Mouse (Mus musculus) MEL (cell line): ENCODE measurements around the gene Arcn1. TPM values are rescaled to one million over a fixed set of nuclear protein-coding genes. Genes with fewer than 3 reads are reported as not detected.

Experiments used
- DNase-seq: peaks from one replicate; pipeline ENCODE4 v3.0.0; 2011; ENCODE audit warnings: low read depth, low spot score
- H3K27ac ChIP-seq: 2 replicates; pipeline ENCODE4 v1.5.1; 2012; ENCODE audit warnings: low read depth, mild to moderate bottlenecking, control low read depth, low read length, moderate library complexity; ENCODE audit not compliant: control insufficient read depth
- H3K27me3 ChIP-seq, 2 experiments: fragments of 150-350 bp in 1 of 2; sonication (generic) in 1 of 2; 2 replicates each; pipeline ENCODE4 v1.6.1; 2012; ENCODE audit warnings: low read length in 2 of 2, mild to moderate bottlenecking in 2 of 2, improper control_type of control experiment in 1 of 2, moderate library complexity in 1 of 2; ENCODE audit not compliant: insufficient read depth in 2 of 2, control insufficient read depth in 1 of 2
- H3K36me3 ChIP-seq, 2 experiments: 2 replicates each; pipeline ENCODE4 v1.6.1; 2012 to 2014; ENCODE audit warnings: low read length in 2 of 2, improper control_type of control experiment in 1 of 2, inconsistent platforms in 1 of 2, mild to moderate bottlenecking in 1 of 2; ENCODE audit not compliant: insufficient read depth in 2 of 2, control insufficient read depth in 1 of 2
- H3K4me1 ChIP-seq, 2 experiments: fragments of 150-350 bp in 1 of 2; sonication (generic) in 1 of 2; 2 replicates each; pipeline ENCODE4 v1.6.1; 2012; ENCODE audit warnings: low read length in 2 of 2, improper control_type of control experiment in 1 of 2, mild to moderate bottlenecking in 1 of 2; ENCODE audit not compliant: insufficient read depth in 2 of 2, control insufficient read depth in 1 of 2
- H3K4me3 ChIP-seq, 2 experiments: fragments of 150-350 bp in 1 of 2; sonication (generic) in 1 of 2; 2 replicates each; pipeline ENCODE4 v1.5.1; 2012; ENCODE audit warnings: low read depth in 2 of 2, low read length in 2 of 2, mild to moderate bottlenecking in 2 of 2, moderate library complexity in 2 of 2, control low read depth in 1 of 2, improper control_type of control experiment in 1 of 2; ENCODE audit not compliant: control insufficient read depth in 1 of 2, insufficient read depth in 1 of 2
- H3K79me2 ChIP-seq: 2 replicates; pipeline ENCODE4 v1.6.1; 2012; ENCODE audit warnings: mild to moderate bottlenecking, low read length, moderate library complexity; ENCODE audit not compliant: control insufficient read depth, poor library complexity, insufficient read depth
- H3K9ac ChIP-seq: 2 replicates; pipeline ENCODE4 v1.6.1; 2012; ENCODE audit warnings: low read depth, mild to moderate bottlenecking, control low read depth, low read length, moderate library complexity; ENCODE audit not compliant: control insufficient read depth, poor library complexity, severe bottlenecking
- H3K9me3 ChIP-seq: fragments of 150-350 bp; sonication (generic); replicated peaks from 2 replicates; pipeline ENCODE4 v1.6.1; 2012; ENCODE audit warnings: mild to moderate bottlenecking, low read length, improper control_type of control experiment, moderate library complexity; ENCODE audit not compliant: insufficient read depth
- BHLHE40 ChIP-seq: IDR thresholded peaks from 2 replicates; pipeline ENCODE4 v1.6.1; 2012; ENCODE audit warnings: low read depth, mild to moderate bottlenecking, inconsistent platforms, low read length, improper control_type of control experiment, borderline replicate concordance
- CTCF ChIP-seq, 3 experiments: IDR thresholded peaks in 2 of 3; conservative IDR thresholded peaks in 1 of 3; 2 replicates each; pipeline ENCODE4 v1.5.1; 2011 to 2012; ENCODE audit warnings: low read length in 3 of 3, low read depth in 2 of 3, mild to moderate bottlenecking in 2 of 3, improper control_type of control experiment in 1 of 3, inconsistent platforms in 1 of 3, mixed read lengths in 1 of 3, moderate library complexity in 1 of 3; ENCODE audit not compliant: control insufficient read depth in 1 of 3, insufficient read depth in 1 of 3, poor library complexity in 1 of 3, severe bottlenecking in 1 of 3
- ELF1 ChIP-seq: IDR thresholded peaks from 2 replicates; pipeline ENCODE4 v1.6.1; 2014; ENCODE audit warnings: low read depth, mild to moderate bottlenecking, inconsistent platforms, low read length, improper control_type of control experiment, moderate library complexity
- ETS1 ChIP-seq: IDR thresholded peaks from 2 replicates; pipeline ENCODE4 v1.6.1; 2012; ENCODE audit warnings: low read depth, mild to moderate bottlenecking, inconsistent platforms, low read length, improper control_type of control experiment, moderate library complexity
- GABPA ChIP-seq: IDR thresholded peaks from 2 replicates; pipeline ENCODE4 v1.6.1; 2012; ENCODE audit warnings: low read depth, mild to moderate bottlenecking, inconsistent platforms, low read length, improper control_type of control experiment, moderate library complexity
- GATA1 ChIP-seq: IDR thresholded peaks from 2 replicates; pipeline ENCODE4 v1.6.1; 2011; ENCODE audit warnings: low read depth, low read length, improper control_type of control experiment
- JUND ChIP-seq: IDR thresholded peaks from 2 replicates; pipeline ENCODE4 v1.6.1; 2011; ENCODE audit warnings: low read depth, mild to moderate bottlenecking, improper control_type of control experiment, low read length
- MEF2A ChIP-seq: IDR thresholded peaks from 2 replicates; pipeline ENCODE4 v1.6.1; 2014; ENCODE audit warnings: low read depth, mild to moderate bottlenecking, inconsistent platforms, low read length, improper control_type of control experiment; ENCODE audit not compliant: poor library complexity, insufficient replicate concordance, severe bottlenecking; ENCODE audit errors: extremely low read depth
- MXI1 ChIP-seq: IDR thresholded peaks from 2 replicates; pipeline ENCODE4 v1.6.1; 2011; ENCODE audit warnings: mild to moderate bottlenecking, low read depth, low read length, improper control_type of control experiment
- NELFE ChIP-seq: IDR thresholded peaks from 2 replicates; pipeline ENCODE4 v1.6.1; 2011; ENCODE audit warnings: low read depth, low read length, improper control_type of control experiment
- NRF1 ChIP-seq: IDR thresholded peaks from 2 replicates; pipeline ENCODE4 v1.6.1; 2014; ENCODE audit warnings: low read depth, mild to moderate bottlenecking, inconsistent platforms, low read length, improper control_type of control experiment, moderate library complexity; ENCODE audit not compliant: poor library complexity, insufficient read depth, severe bottlenecking
- POLR2AphosphoS5 ChIP-seq: IDR thresholded peaks from 2 replicates; pipeline ENCODE4 v1.6.1; 2012; ENCODE audit warnings: low read depth, borderline replicate concordance, mild to moderate bottlenecking, inconsistent platforms, low read length, moderate library complexity, mixed read lengths
- RCOR1 ChIP-seq: IDR thresholded peaks from 2 replicates; pipeline ENCODE4 v1.6.1; 2012; ENCODE audit warnings: low read depth, mild to moderate bottlenecking, inconsistent platforms, low read length, improper control_type of control experiment
- TAL1 ChIP-seq: IDR thresholded peaks from 2 replicates; pipeline ENCODE4 v1.6.1; 2012; ENCODE audit warnings: mild to moderate bottlenecking, inconsistent platforms, low read length, moderate library complexity, mixed read lengths
- TCF12 ChIP-seq: IDR thresholded peaks from 2 replicates; pipeline ENCODE4 v1.6.1; 2014; ENCODE audit warnings: low read depth, mild to moderate bottlenecking, inconsistent platforms, low read length, improper control_type of control experiment, moderate library complexity
- UBTF ChIP-seq: IDR thresholded peaks from 2 replicates; pipeline ENCODE4 v1.6.1; 2012; ENCODE audit warnings: low read depth, mild to moderate bottlenecking, inconsistent platforms, low read length, improper control_type of control experiment, moderate library complexity, borderline replicate concordance; ENCODE audit not compliant: insufficient read depth
- USF1 ChIP-seq: IDR thresholded peaks from 2 replicates; pipeline ENCODE4 v1.6.1; 2014; ENCODE audit warnings: low read depth, mild to moderate bottlenecking, inconsistent platforms, low read length, improper control_type of control experiment, moderate library complexity
- USF2 ChIP-seq, 2 experiments: IDR thresholded peaks; 2 replicates each; pipeline ENCODE4 v1.6.1; 2011 to 2012; ENCODE audit warnings: improper control_type of control experiment in 2 of 2, low read length in 2 of 2, borderline replicate concordance in 1 of 2, inconsistent platforms in 1 of 2, low read depth in 1 of 2, mild to moderate bottlenecking in 1 of 2; ENCODE audit not compliant: insufficient read depth in 1 of 2
- ZKSCAN1 ChIP-seq: IDR thresholded peaks from 2 replicates; pipeline ENCODE4 v1.6.1; 2012; ENCODE audit warnings: low read depth, mild to moderate bottlenecking, inconsistent platforms, low read length, improper control_type of control experiment, moderate library complexity
- ZMIZ1 ChIP-seq: IDR thresholded peaks from 2 replicates; pipeline ENCODE4 v1.6.1; 2012; ENCODE audit warnings: low read depth, mild to moderate bottlenecking, inconsistent platforms, low read length, improper control_type of control experiment, moderate library complexity
- ZNF384 ChIP-seq: IDR thresholded peaks from 2 replicates; pipeline ENCODE4 v1.6.1; 2012; ENCODE audit warnings: low read depth, mild to moderate bottlenecking, inconsistent platforms, low read length, improper control_type of control experiment
- polyA plus RNA-seq, 2 experiments: library from polyadenylated mRNA; stranded (reverse) in 1 of 2; unstranded in 1 of 2; fragments of >175 nt in 1 of 2; fragments of >200 nt in 1 of 2; gene quantifications; 2 replicates each; pipeline versions ENCODE4 v1.2.1 to v1.2.4; 2012; ENCODE audit warnings: low replicate concordance in 2 of 2, low read depth in 1 of 2; ENCODE audit not compliant: insufficient read length in 2 of 2, insufficient read depth in 1 of 2, missing spikeins in 1 of 2
- total RNA-seq: library from RNA; depleted of rRNA; stranded (reverse); fragments of 300-350 nt; gene quantifications from 2 replicates; pipeline ENCODE4 v1.2.3, GENCODE M21; 2012

The Arcn1 gene
- total and polyA plus RNA-seq, 3 experiments: 118 to 273 (median 145) TPM

DNA sequence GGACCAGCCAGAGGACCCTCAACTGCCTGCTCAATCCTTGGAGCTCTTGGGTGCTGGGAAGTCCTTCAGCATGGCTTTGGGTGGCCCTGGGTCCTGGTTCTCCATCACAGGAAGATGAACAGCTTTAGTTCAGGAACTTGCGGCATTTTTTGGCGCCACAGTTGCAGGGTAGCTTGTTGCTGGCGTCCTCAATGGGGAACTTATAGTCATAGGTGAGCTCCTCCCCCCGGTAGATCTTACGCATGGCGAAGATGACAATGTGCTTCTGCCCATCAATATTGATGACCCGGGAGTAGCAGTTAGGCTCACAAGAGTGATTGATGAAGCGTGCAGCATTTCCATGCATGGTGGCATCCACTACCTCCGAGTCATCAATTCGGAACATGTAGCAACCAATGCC, 40.1 kb upstream of the Arcn1 start:
- no peaks in the 10 kb centered on the region for H3K9me3 ChIP-seq
- H3K4me1 ChIP-seq: no peaks in the 10 kb centered on the region
- TF ChIP-seq GABPA (no peak), BHLHE40 (no peak), JUND (no peak), NELFE (no peak), CTCF (IDR thresholded peaks at IDR 0.05 in 2 of 3, conservative IDR thresholded peaks at IDR 0.05 in 1 of 3; ENCODE audit: control insufficient read depth in 1 of 3, insufficient read depth in 1 of 3, low read depth in 2 of 3, low read length in 3 of 3, poor library complexity in 1 of 3, severe bottlenecking in 1 of 3) (no peak), ETS1 (no peak), USF1 (no peak), GATA1 (no peak), ZMIZ1 (no peak), USF2 (IDR thresholded peaks at IDR 0.05; ENCODE audit: borderline replicate concordance in 1 of 2, insufficient read depth in 1 of 2, low read depth in 1 of 2, low read length in 2 of 2) (no peak), NRF1 (no peak), MEF2A (no peak), ZKSCAN1 (no peak), TCF12 (no peak), UBTF (no peak), ZNF384 (no peak), ELF1 (no peak), TAL1 (no peak)
- no peak for DNase-seq
- no peak overlapping the region for H3K9ac ChIP-seq
- no peak overlapping the region for H3K4me3 ChIP-seq
- no peak overlapping the region for H3K27ac ChIP-seq
- H3K27me3 ChIP-seq: no peaks in the 10 kb centered on the region
- no peaks in the 10 kb centered on the region for H3K79me2 ChIP-seq
- H3K36me3 ChIP-seq: peaks cover 0 to 16% of the 10 kb centered on the region in 2 experiments; a peak in 2 of 4 replicates

DNA sequence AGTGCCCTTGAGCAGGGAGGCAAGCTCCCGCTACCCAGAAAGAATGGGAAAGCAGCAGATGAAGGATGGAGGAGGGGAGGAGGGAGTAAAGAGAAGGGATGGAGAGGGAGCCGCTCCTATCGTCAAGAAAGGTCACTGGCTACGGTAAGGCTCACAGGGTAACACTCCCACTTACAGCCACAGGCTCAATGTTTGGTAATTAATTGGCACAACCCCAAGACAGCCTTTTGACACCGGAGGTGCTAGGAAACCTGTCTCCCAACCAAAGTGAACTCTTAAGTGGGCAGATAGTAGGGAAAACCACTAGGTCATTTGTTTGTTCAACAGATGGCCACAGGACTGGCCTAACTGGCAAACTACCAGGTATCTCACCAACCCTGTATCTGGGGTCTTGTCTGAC, 39.5 kb upstream of the Arcn1 start:
- Histone ChIP-seq H3K4me1 (no peaks in the 10 kb centered on the region), H3K27me3 (no peaks in the 10 kb centered on the region), H3K27ac (no peak overlapping the region), H3K9ac (no peak overlapping the region), H3K79me2 (no peaks in the 10 kb centered on the region), H3K9me3 (no peaks in the 10 kb centered on the region), H3K36me3 (peaks cover 0 to 13% of the 10 kb centered on the region in 2 experiments; a peak in 2 of 4 replicates), H3K4me3 (no peak overlapping the region)
- no peak for DNase-seq
- TF ChIP-seq POLR2AphosphoS5 (no peak), RCOR1 (no peak), MXI1 (no peak)
